Mouse (Mus musculus) heart, embryonic 12.5 days (tissue): ENCODE data around the gene Padi2. TPM values are rescaled to one million over a fixed set of nuclear protein-coding genes. Genes with fewer than 3 reads are reported as not detected.
A peak's percentile ranks its signal among the peaks of the same experiment; 100 is the strongest.

Source experiments
- ATAC-seq: fragments of 200-750 bp; cut with Nextera tagmentation; 2 replicates; pipeline ENCODE4 v1.8.0; 2017; ENCODE audit warnings: moderate TSS enrichment, moderate library complexity; ENCODE audit not compliant: insufficient number of reproducible peaks, low FRiP score
- H3K27ac ChIP-seq: fragments of 300-500 bp; sonication (generic); 2 replicates; pipeline ENCODE4 v1.5.1; 2016; ENCODE audit warnings: mild to moderate bottlenecking, moderate library complexity; ENCODE audit not compliant: poor library complexity, severe bottlenecking
- H3K27me3 ChIP-seq: fragments of 300-500 bp; sonication (generic); replicated peaks from 2 replicates; pipeline ENCODE4 v1.6.1; 2016; ENCODE audit warnings: mild to moderate bottlenecking, moderate library complexity
- H3K36me3 ChIP-seq: fragments of 300-500 bp; sonication (generic); 2 replicates; pipeline ENCODE4 v1.6.1; 2016; ENCODE audit warnings: mild to moderate bottlenecking, moderate library complexity
- H3K4me1 ChIP-seq: fragments of 300-500 bp; sonication (generic); replicated peaks from 2 replicates; pipeline ENCODE4 v1.6.1; 2016; ENCODE audit warnings: mild to moderate bottlenecking
- H3K4me2 ChIP-seq: fragments of 300-500 bp; sonication (generic); 2 replicates; pipeline ENCODE4 v1.6.1; 2016; ENCODE audit warnings: mild to moderate bottlenecking, moderate library complexity
- H3K4me3 ChIP-seq: fragments of 300-500 bp; sonication (generic); 2 replicates; pipeline ENCODE4 v1.5.1; 2016; ENCODE audit warnings: mild to moderate bottlenecking
- H3K9ac ChIP-seq: fragments of 300-500 bp; sonication (generic); 2 replicates; pipeline ENCODE4 v1.6.1; 2016; ENCODE audit warnings: mild to moderate bottlenecking, moderate library complexity
- H3K9me3 ChIP-seq: fragments of 300-500 bp; sonication (generic); replicated peaks from 2 replicates; pipeline ENCODE4 v1.6.1; 2016; ENCODE audit warnings: mild to moderate bottlenecking, moderate library complexity
- WGBS: fragments of 180-500 bp; shearing (Covaris S2); methylation state at CpG from one replicate; pipeline ENCODE4 v1.1.7; 2016; 5-methylcytosine and 5-hydroxymethylcytosine counted together
- polyA plus RNA-seq: library from polyadenylated mRNA; unstranded; fragments of >200 nt; fragmentation: Nextera tagmentation; extraction: Ambion mirVana; gene quantifications from 2 replicates; pipeline ENCODE4 v1.2.1, GENCODE M21; 2016

Gene Padi2
- polyA plus RNA-seq = 3.3 and 4.1 TPM in 2 replicates

GRCm38 (mm10) chr4:140906076-140906826, at the start of gene Padi2:
TSS of gene Padi2 (plus strand) at chr4:140906344.
- Histone ChIP-seq H3K36me3 (no peaks in the 10 kb centered on the region), H3K4me2 (peak within 1 kb of the TSS; percentile 87), H3K4me1 (peaks cover 23% of the 10 kb centered on the region), H3K4me3 (peak within 1 kb of the TSS; percentile 50), H3K27ac (no peak within 1 kb of the TSS), H3K9me3 (no peaks in the 10 kb centered on the region), H3K27me3 (peaks cover 65% of the 10 kb centered on the region), H3K9ac (peak within 1 kb of the TSS; percentile 59)
- 4% methylated on average over 37 of the region's 37 CpGs for WGBS
- ATAC-seq = peak; percentile 61; the same call in 1 of the 2 replicates

- Histone ChIP-seq H3K4me3 (no peak overlapping the region), H3K36me3 (no peaks in the 10 kb centered on the region), H3K9ac (no peak overlapping the region), H3K27me3 (peaks cover 12% of the 10 kb centered on the region), H3K27ac (no peak overlapping the region), H3K4me1 (peaks cover 27% of the 10 kb centered on the region), H3K9me3 (no peaks in the 10 kb centered on the region), H3K4me2 (no peak overlapping the region)
- no peak for ATAC-seq
- WGBS = 86% methylated on average over 5 of the region's 5 CpGs
These were observed 49.1 kb upstream of the Padi2 start for GRCm38 (mm10) chr4:140857041-140857440.

- no peak for ATAC-seq
- 58% methylated on average over 7 of the region's 7 CpGs for WGBS
These were observed 48.3 kb upstream of the Padi2 start for GRCm38 (mm10) chr4:140857813-140858212.

DNA sequence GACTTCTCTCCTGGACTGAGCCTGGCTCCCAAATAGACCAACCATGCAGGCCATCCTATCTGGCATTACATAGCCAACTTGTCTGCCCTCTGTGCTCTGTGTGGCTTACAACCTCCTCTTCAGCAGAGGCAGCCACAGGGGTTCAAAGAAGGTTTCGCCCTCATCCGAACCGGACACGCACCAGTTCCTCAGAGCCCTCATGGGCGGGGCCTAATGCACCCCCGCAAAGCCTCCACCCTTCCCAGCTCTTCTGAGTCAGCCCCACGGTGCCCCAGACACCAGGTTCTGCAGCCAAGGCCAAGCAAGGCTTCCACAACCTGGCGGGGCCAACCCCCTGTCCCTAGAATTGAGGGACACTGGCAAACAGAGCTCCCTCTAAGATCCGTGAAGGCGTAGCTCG, 46.9 kb upstream of the Padi2 start:
- no peak for ATAC-seq
- no peaks in the 10 kb centered on the region for H3K36me3 ChIP-seq
- H3K27ac ChIP-seq = no peak overlapping the region
- H3K9ac ChIP-seq = no peak overlapping the region
- WGBS = 79% methylated on average over 11 of the region's 11 CpGs
- H3K4me1 ChIP-seq = peaks cover 27% of the 10 kb centered on the region
- no peak overlapping the region for H3K4me2 ChIP-seq
- peaks cover 12% of the 10 kb centered on the region for H3K27me3 ChIP-seq
- H3K9me3 ChIP-seq = no peaks in the 10 kb centered on the region
- no peak overlapping the region for H3K4me3 ChIP-seq

More at GRCm38 (mm10) chr4:140857813-140858212, 48.3 kb upstream of the Padi2 start:
- Histone ChIP-seq H3K9me3 (no peaks in the 10 kb centered on the region), H3K4me1 (peaks cover 27% of the 10 kb centered on the region), H3K9ac (no peak overlapping the region), H3K27me3 (peaks cover 12% of the 10 kb centered on the region), H3K27ac (no peak overlapping the region), H3K4me2 (no peak overlapping the region), H3K4me3 (no peak overlapping the region), H3K36me3 (no peaks in the 10 kb centered on the region)

- Histone ChIP-seq H3K9ac (peak overlapping the region; percentile 17; the same call in 1 of the 2 replicates), H3K27ac (no peak overlapping the region)
- WGBS = 27% methylated on average over 7 of the region's 7 CpGs
These were observed 45.9 kb upstream of the Padi2 start for GRCm38 (mm10) chr4:140860125-140860766.

DNA sequence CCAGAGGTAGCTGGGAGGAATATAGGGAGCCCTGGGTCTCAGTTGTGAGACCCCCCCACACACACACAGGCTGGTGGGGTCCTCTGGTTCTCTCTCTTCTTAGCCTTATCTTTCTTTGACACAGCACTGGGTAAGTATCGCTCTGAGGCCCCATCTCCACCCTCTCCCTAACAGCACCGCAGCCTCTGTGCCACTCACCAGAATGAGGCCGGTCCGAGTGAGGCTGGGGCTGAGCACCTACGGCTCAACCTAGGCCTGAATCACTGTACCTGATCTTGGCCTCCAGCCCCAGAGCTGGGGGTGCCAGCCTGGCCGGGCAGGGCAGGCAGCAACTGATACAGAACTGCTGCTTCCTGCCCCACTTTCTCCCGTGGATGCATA, 45.4 kb upstream of the Padi2 start:
- no peaks in the 10 kb centered on the region for H3K36me3 ChIP-seq
- H3K27ac ChIP-seq = no peak overlapping the region
- H3K4me3 ChIP-seq = no peak overlapping the region
- WGBS = 58% methylated on average over 7 of the region's 7 CpGs
- H3K9ac ChIP-seq = peak overlapping the region; percentile 17
- H3K9me3 ChIP-seq = no peaks in the 10 kb centered on the region
- H3K4me1 ChIP-seq = peaks cover 22% of the 10 kb centered on the region
- H3K27me3 ChIP-seq = peaks cover 12% of the 10 kb centered on the region
- peak overlapping the region; percentile 26; the same call in 1 of the 2 replicates for H3K4me2 ChIP-seq
- peak; percentile 67 for ATAC-seq

More at GRCm38 (mm10) chr4:140860125-140860766, 45.9 kb upstream of the Padi2 start:
- no peaks in the 10 kb centered on the region for H3K36me3 ChIP-seq
- peaks cover 12% of the 10 kb centered on the region for H3K27me3 ChIP-seq
- no peak overlapping the region for H3K4me3 ChIP-seq
- ATAC-seq = peak; percentile 77
- peaks cover 22% of the 10 kb centered on the region for H3K4me1 ChIP-seq
- H3K4me2 ChIP-seq = peak overlapping the region; percentile 26; the same call in 1 of the 2 replicates
- H3K9me3 ChIP-seq = no peaks in the 10 kb centered on the region

GRCm38 (mm10) chr4:140862036-140862650, 44.0 kb upstream of the Padi2 start:
- Histone ChIP-seq H3K9me3 (no peaks in the 10 kb centered on the region), H3K9ac (no peak overlapping the region), H3K36me3 (no peaks in the 10 kb centered on the region), H3K4me1 (peaks cover 25% of the 10 kb centered on the region), H3K4me2 (no peak overlapping the region), H3K27ac (no peak overlapping the region), H3K27me3 (peaks cover 12% of the 10 kb centered on the region), H3K4me3 (no peak overlapping the region)
- WGBS = 71% methylated on average over 11 of the region's 11 CpGs
- ATAC-seq = no peak

GRCm38 (mm10) chr4:140868484-140869190, 37.5 kb upstream of the Padi2 start:
- no peak overlapping the region for H3K4me3 ChIP-seq
- H3K9ac ChIP-seq = 0 out of 2 replicates have a peak overlapping the region, but pooled peaks have one; percentile 1
- H3K4me1 ChIP-seq = peaks cover 23% of the 10 kb centered on the region
- ATAC-seq = no peak
- H3K27me3 ChIP-seq = peaks cover 26% of the 10 kb centered on the region
- H3K4me2 ChIP-seq = peak overlapping the region; percentile 46
- no peak overlapping the region for H3K27ac ChIP-seq
- H3K36me3 ChIP-seq = no peaks in the 10 kb centered on the region
- H3K9me3 ChIP-seq = peaks cover 8% of the 10 kb centered on the region
- WGBS = 3% methylated on average over 14 of the region's 14 CpGs

DNA sequence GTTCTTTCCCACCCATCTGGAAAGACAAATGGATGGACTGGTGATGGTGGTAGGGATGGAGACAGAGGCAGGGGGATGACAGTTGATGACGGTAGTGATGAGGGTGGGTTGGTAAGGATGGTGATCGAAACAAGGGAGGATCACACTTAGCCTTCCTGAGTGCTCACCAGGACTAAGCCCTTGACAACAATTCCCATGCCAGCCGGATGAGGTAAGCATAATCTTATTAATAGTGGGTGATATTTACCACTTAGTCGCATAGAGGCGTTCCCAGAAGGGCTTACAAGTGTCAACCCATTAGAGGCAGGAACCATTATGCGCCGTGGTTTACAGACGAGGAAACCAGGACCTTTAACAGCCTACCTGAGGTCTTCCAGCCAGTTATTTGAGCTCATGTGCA, 36.2 kb upstream of the Padi2 start:
- Histone ChIP-seq H3K4me3 (no peak overlapping the region), H3K4me2 (no peak overlapping the region), H3K27me3 (peaks cover 26% of the 10 kb centered on the region), H3K9me3 (peaks cover 15% of the 10 kb centered on the region), H3K36me3 (no peaks in the 10 kb centered on the region), H3K9ac (no peak overlapping the region), H3K27ac (no peak overlapping the region), H3K4me1 (peaks cover 23% of the 10 kb centered on the region)
- 80% methylated on average over 8 of the region's 8 CpGs for WGBS
- no peak for ATAC-seq

DNA sequence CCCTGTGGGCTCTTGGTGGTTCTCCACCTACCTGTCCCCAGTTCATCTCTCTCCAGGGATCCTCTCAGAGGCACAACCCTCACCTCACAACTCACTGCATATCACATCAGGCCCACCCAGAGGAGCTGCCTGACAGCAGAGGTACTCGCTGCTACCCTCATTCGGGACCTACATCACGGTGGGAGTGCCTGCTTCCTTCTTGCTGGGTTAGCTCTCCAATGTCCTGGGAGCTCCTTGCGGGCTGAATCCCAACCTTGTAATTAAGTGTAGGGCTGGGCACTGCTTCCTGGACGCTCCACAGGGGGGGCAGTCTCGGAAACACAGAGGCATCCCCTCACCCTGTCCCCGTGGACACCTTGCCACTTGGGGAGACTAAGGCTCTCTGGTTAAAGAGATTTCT, 35.3 kb upstream of the Padi2 start:
- H3K9ac ChIP-seq = no peak overlapping the region
- peaks cover 23% of the 10 kb centered on the region for H3K4me1 ChIP-seq
- H3K27me3 ChIP-seq = peaks cover 26% of the 10 kb centered on the region
- H3K4me3 ChIP-seq = no peak overlapping the region
- H3K36me3 ChIP-seq = no peaks in the 10 kb centered on the region
- 77% methylated on average over 7 of the region's 7 CpGs for WGBS
- H3K4me2 ChIP-seq = no peak overlapping the region
- H3K27ac ChIP-seq = no peak overlapping the region
- H3K9me3 ChIP-seq = peaks cover 15% of the 10 kb centered on the region
- ATAC-seq = no peak
